Mouse (Mus musculus): ENCODE measurements around the gene Ctcfl. TPM values are rescaled to one million over a fixed set of nuclear protein-coding genes. Genes with fewer than 3 reads are reported as not detected.

Gene Ctcfl
- not detected in 2 replicates for polyA plus RNA-seq (2012; rRNA removed)

DNA sequence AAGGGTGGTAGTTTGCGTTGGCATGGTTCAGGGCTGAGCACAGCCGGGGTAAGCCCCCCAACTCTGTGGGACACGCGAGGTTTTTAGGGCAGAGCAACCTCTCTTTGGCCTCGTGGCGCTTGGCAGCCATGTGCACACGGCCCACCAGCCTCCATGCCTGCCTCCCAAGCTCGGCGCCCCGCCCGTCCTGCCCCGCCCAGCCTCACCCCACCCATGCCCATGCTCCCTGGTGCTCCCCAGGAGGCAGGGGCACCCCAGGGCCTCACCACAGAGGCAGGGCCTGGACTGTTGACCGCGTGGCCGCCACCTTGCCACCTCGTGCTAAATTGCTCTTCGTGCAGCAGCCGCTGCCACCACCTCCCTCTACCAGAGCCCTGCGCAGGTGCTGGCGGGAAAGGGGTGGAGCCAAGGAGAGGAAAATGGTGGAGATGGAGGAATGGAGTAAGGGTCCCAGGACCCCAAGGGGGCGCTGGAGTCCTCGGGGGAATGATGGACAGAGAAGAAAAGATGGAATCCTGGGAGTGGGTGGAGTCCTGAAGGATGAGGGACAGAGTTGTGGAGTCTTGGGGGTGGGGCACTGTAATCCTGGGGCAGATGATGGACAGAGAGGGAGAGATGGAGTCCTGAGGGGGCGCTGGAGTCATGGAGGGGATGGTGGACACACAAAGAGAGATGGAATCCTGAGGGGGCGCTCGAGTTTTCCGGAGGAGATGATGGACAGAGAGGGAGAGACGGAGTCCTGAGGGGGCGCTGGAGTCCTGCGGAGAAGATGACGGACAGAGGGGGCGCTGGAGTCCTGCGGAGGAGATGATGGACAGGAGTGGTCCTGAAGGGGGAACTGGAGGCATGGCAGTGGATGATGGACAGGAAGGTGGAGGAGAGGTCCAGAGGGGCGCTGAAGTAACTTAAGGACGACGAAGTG, at the start of gene Ctcfl:
Gene Ctcfl, minus strand, starts transcription at position 503 of the 922 bp plus-strand sequence.
- no peak for DNase-seq (ENCODE audit: low read depth)
- no peak for TF ChIP-seq CTCF (IDR thresholded peaks at IDR 0.05; ENCODE audit: borderline replicate concordance, extremely low read depth, insufficient read depth, insufficient read length)

DNA sequence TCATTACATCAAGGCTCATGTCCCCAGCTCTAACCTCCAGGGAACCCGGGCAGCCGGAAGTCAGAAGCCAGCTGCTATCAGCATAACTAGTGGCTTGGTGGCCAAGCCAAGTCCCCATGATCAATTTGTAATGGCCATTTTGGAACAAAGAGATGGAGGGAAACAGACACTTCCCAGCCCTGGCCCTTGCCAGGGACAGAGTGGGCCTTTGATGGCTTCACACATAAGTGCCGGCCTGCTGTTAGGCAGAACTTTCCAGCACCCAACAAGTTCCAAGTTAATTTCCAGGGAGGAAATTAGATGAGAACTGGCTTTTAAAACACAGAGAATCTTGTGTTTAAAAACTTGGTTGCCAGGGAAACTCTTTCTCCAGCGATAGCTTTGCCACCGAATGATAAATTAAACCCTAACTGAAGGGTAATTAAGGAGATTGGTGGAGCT, 49.1 kb upstream of the Ctcfl start:
- no peak for DNase-seq (ENCODE audit: low read depth)
- TF ChIP-seq POLR2A (IDR thresholded peaks at IDR 0.05; ENCODE audit: borderline replicate concordance, extremely low read depth, insufficient read depth, insufficient read length, poor library complexity, severe bottlenecking) = no peak
- TF ChIP-seq CTCF (IDR thresholded peaks at IDR 0.05; ENCODE audit: borderline replicate concordance, extremely low read depth, insufficient read depth, insufficient read length) = no peak

DNA sequence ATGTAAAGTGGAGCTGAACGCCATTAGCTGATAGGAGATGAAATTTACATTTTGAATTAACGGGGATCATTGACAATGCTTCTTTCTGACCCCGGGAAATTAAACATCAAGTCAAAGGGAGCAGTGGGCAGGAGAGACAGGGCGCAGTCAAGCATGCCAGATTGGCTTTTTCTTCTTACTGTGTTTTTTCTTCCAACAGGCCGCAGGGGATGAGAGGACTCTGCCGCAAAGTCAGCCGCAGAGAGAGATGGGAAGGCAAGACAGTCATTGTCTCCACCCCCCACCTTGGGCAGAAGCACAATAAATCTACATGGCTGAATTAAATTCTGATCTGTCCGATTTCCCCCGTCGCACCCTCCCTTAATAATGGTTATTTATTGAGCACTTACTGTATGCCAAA, 46.0 kb upstream of the Ctcfl start:
- TF ChIP-seq CTCF (IDR thresholded peaks at IDR 0.05; ENCODE audit: borderline replicate concordance, extremely low read depth, insufficient read depth, insufficient read length) (no peak), POLR2A (IDR thresholded peaks at IDR 0.05; ENCODE audit: borderline replicate concordance, extremely low read depth, insufficient read depth, insufficient read length, poor library complexity, severe bottlenecking) (no peak)
- DNase-seq (ENCODE audit: low read depth) = no peak

DNA sequence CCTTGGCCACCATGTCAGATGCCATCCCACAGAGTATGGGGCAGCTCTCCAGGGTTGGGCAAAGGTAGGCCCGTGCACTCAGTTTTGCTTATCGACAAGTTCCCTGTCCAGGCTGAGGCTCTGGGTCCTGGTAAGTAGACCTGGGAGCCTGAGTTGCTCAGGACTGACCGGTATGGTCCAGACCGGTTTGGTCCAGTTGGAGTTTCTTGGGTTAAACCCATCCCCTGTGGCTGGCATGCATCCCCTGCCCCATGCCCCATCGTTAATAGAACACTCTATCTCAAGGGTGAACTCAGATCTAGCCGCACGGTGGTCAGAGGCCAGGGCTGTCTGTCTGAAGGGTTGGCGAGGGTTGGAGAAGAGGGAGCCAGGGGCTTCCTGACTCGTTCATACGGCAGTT, 45.6 kb upstream of the Ctcfl start:
- no peak for DNase-seq (ENCODE audit: low read depth)
- TF ChIP-seq CTCF (IDR thresholded peaks at IDR 0.05; ENCODE audit: borderline replicate concordance, extremely low read depth, insufficient read depth, insufficient read length) (no peak), POLR2A (IDR thresholded peaks at IDR 0.05; ENCODE audit: borderline replicate concordance, extremely low read depth, insufficient read depth, insufficient read length, poor library complexity, severe bottlenecking) (no peak)

DNA sequence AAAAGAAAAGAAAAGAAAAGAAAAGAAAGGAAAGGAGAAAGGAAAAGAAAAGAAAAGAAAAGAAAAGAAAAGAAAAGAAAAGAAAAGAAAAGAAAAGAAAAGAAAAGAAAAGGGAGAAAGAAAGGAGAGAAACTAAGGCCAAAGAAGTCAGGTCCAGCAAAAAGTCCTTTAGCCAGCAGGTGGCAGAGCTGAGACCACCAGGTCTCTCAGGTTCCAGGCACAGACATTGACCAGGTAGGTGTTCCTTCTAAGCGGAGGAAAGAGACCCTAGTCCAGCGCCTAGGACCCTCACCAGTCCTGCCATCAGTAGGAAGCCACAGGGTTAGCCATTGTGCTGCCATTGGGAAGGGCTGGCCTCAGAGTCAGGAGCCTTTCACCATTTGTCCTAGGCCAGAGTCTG, 45.0 kb upstream of the Ctcfl start:
- TF ChIP-seq POLR2A (IDR thresholded peaks at IDR 0.05; ENCODE audit: borderline replicate concordance, extremely low read depth, insufficient read depth, insufficient read length, poor library complexity, severe bottlenecking) = no peak
- TF ChIP-seq CTCF (IDR thresholded peaks at IDR 0.05; ENCODE audit: borderline replicate concordance, extremely low read depth, insufficient read depth, insufficient read length) = peak; percentile 69
- DNase-seq (ENCODE audit: low read depth) = no peak

DNA sequence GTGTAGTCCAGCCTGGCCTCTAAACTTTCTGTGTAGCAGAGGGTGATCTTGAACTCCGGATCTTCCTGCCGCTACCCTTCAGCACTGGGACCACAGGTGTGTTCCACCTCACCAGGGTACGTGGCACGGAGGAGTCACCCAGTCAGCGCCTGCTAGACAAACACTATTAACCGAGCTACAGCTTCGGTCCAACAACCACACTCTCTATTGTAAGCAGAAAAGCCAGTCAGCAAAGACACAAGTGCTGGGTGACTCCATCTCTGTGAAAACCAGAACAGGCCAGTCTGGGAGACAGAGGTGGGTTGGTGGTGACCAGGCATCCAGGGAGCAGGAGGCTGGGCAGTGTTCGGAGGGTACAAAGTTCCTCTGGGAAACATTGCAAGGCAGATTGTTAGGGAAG, 44.1 kb upstream of the Ctcfl start:
- no peak for TF ChIP-seq CTCF (IDR thresholded peaks at IDR 0.05; ENCODE audit: borderline replicate concordance, extremely low read depth, insufficient read depth, insufficient read length)
- TF ChIP-seq POLR2A (IDR thresholded peaks at IDR 0.05; ENCODE audit: borderline replicate concordance, extremely low read depth, insufficient read depth, insufficient read length, poor library complexity, severe bottlenecking) = no peak
- DNase-seq (ENCODE audit: low read depth) = no peak

DNA sequence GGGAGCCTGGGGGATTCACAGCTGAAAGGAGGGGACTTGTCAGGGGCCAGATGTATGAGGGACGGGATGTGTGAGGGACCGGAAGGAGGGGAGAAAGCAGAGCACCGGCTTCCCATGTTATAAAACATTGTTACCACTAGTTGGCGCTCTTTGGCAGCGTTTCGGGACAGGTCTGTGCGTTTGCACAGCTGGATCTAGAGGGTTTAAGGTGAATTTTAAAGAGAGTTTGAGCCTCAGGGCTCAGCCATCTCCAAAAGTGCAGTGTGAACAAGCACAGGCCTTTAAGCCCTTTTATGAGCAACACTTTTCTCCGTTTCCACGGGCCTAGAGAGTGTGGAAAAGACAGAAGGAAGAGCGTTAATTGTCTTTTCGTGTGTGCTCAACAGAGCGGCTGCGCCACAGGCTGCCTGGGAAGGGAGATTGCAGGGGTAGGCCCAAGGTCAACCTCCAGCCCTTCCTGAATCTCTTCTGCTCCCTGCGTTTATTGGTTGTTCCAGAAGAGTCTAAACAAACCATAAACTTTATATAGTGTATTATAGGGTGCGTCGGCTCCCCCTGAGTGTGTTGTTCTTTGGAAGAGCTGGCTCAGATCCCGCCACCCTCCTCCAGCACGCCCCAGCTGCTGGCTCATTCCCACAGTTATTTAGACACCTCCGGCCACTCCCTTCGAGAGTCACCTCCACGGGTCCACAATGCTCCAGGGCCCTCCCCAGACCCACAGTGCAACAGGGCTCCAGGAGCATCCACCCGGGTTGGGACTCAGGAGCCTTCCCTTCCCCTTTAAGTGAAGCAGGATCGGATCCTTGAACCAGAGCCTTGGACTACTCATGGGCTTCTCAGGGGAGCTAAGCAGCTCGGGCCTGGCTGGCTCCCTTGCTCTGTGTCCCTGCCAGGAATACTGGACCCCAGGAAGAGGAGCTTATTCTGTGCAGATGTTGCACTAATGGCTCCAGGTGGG, 40.3 kb upstream of the Ctcfl start:
- DNase-seq (ENCODE audit: low read depth) = peak; percentile 74
- TF ChIP-seq POLR2A (IDR thresholded peaks at IDR 0.05; ENCODE audit: borderline replicate concordance, extremely low read depth, insufficient read depth, insufficient read length, poor library complexity, severe bottlenecking) (no peak), CTCF (IDR thresholded peaks at IDR 0.05; ENCODE audit: borderline replicate concordance, extremely low read depth, insufficient read depth, insufficient read length) (peak; percentile 88)

DNA sequence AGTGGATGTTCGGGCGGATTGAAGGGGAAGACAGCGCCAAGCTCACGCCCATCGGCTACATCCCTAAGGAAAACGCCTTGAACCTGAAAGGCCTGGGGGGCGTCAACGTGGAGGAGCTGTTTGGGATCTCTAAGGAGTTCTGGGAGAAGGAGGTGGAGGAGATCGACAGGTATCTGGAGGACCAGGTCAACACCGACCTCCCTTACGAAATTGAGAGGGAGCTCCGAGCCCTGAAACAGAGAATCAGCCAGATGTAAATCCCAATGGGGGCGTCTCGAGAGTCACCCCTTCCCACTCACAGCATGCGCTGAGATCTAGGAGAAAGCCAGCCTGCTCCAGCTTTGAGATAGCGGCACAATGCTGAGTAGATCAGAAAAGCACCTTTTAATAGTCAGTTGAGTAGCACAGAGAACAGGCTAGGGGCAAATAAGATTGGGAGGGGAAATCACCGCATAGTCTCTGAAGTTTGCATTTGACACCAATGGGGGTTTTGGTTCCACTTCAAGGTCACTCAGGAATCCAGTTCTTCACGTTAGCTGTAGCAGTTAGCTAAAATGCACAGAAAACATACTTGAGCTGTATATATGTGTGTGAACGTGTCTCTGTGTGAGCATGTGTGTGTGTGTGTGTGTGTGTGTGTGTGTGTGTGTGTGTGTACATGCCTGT, 39.2 kb upstream of the Ctcfl start:
- TF ChIP-seq POLR2A (IDR thresholded peaks at IDR 0.05; ENCODE audit: borderline replicate concordance, extremely low read depth, insufficient read depth, insufficient read length, poor library complexity, severe bottlenecking) = no peak
- no peak for TF ChIP-seq CTCF (IDR thresholded peaks at IDR 0.05; ENCODE audit: borderline replicate concordance, extremely low read depth, insufficient read depth, insufficient read length)
- DNase-seq (ENCODE audit: low read depth) = no peak

DNA sequence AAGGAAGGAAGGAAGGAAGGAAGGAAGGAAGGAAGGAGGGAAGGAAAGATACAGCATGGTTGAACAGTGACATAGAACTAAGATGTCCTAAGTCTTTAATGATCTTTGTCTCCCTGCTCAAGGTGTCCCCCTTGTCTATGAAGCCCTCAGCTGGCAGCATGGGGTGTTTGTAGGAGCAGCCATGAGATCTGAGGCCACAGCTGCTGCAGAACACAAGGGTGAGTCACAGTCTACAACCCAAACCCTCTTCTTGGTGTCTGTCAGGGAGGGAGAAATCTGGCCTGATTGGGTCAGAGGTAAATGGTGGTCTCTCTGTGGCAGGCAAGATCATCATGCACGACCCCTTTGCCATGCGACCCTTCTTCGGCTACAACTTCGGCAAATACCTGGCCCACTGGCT, 38.5 kb upstream of the Ctcfl start:
- no peak for DNase-seq (ENCODE audit: low read depth)
- no peak for TF ChIP-seq CTCF (IDR thresholded peaks at IDR 0.05; ENCODE audit: borderline replicate concordance, extremely low read depth, insufficient read depth, insufficient read length)
- TF ChIP-seq POLR2A (IDR thresholded peaks at IDR 0.05; ENCODE audit: borderline replicate concordance, extremely low read depth, insufficient read depth, insufficient read length, poor library complexity, severe bottlenecking) = no peak

DNA sequence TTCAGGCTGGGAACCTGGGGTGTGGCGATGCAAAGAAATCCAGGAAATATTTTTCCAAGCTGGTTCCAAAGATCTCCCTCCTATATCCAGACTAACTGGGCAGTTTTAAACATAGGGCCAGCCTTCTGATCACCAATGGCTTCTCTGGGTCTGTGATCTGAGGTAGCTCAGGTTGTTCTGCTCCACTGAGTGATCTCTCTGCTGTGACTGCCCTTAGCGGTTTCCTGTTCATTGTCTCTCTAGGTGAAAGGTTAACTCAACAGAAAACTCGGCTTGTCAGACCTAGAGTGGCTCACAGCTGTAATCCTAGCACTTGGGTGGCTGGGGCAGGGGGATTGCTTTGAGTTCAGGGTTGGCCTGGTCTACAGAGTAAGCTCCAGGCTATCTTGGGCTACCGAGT, 38.1 kb upstream of the Ctcfl start:
- no peak for DNase-seq (ENCODE audit: low read depth)
- TF ChIP-seq CTCF (IDR thresholded peaks at IDR 0.05; ENCODE audit: borderline replicate concordance, extremely low read depth, insufficient read depth, insufficient read length) (no peak), POLR2A (IDR thresholded peaks at IDR 0.05; ENCODE audit: borderline replicate concordance, extremely low read depth, insufficient read depth, insufficient read length, poor library complexity, severe bottlenecking) (no peak)

DNA sequence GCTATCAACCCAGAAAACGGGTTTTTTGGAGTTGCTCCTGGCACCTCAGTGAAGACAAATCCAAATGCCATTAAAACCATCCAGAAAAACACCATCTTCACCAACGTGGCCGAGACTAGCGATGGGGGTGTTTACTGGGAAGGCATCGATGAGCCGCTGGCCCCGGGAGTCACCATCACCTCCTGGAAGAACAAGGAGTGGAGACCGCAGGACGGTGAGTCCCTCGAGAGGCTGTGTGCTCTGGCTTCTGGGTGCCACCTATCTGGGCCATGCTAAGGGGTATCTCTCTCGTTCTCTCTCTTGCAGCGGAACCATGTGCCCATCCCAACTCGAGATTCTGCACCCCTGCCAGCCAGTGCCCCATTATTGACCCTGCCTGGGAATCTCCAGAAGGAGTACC, 37.6 kb upstream of the Ctcfl start:
- TF ChIP-seq POLR2A (IDR thresholded peaks at IDR 0.05; ENCODE audit: borderline replicate concordance, extremely low read depth, insufficient read depth, insufficient read length, poor library complexity, severe bottlenecking) (no peak), CTCF (IDR thresholded peaks at IDR 0.05; ENCODE audit: borderline replicate concordance, extremely low read depth, insufficient read depth, insufficient read length) (no peak)
- no peak for DNase-seq (ENCODE audit: low read depth)
